Mouse (Mus musculus) spleen, adult 2 months (tissue): ENCODE data around the gene Dhx38.

Experiments
- CTCF ChIP-seq: fragments of 200-500 bp; IDR thresholded peaks from 2 replicates; pipeline ENCODE4 v1.5.1; 2011; ENCODE audit warnings: mild to moderate bottlenecking, inconsistent platforms; ENCODE audit not compliant: insufficient read depth, insufficient read length, insufficient replicate concordance; ENCODE audit errors: extremely low read depth
- POLR2A ChIP-seq: fragments of 200-500 bp; IDR thresholded peaks from 2 replicates; pipeline ENCODE4 v1.6.1; 2011; ENCODE audit warnings: low read depth, low read length, inconsistent platforms

- TF ChIP-seq POLR2A: no peak
- TF ChIP-seq CTCF: no peak
These were observed 20.0 kb upstream of the Dhx38 start for GRCm38 (mm10) chr8:109585652-109586051.
